Mouse (Mus musculus): ENCODE results near the gene Id3.

The Id3 gene

DNA sequence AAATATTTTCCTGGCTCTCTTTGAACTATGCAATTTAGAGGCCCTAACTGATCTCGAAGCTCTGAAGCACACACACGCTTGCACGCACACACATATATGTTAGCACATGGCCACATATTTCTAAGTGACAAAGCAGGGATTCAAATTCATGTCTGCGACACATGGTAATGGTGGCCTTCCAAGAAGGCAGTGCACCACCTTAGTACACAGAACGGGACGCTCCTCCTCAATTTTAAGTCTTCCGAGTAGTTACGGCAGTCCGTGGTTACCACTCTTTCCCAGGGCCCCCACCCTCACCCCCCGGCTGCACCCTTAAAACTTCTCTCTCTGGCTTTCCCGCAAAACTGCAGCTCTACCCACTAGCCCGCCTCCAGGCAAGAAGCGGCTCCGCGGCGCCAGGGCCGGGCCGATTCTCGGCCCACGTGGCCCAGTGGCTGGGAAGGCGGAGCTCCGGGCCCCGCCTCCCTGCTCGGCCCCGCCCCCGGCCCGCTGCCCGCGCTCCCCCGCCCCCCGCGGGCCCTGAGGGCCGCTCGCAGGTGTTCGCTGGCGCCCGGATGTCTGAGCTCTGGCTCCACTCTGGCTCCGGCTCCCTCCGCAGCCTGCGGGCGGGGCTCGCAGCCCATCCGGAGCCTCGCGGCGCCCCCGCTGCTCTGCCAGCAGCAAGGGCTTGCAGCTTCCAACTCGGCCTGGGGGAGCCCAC, 4.3 kb downstream of the Id3 start:
- DNase-seq (ENCODE audit: low read depth, low spot score): no peak

DNA sequence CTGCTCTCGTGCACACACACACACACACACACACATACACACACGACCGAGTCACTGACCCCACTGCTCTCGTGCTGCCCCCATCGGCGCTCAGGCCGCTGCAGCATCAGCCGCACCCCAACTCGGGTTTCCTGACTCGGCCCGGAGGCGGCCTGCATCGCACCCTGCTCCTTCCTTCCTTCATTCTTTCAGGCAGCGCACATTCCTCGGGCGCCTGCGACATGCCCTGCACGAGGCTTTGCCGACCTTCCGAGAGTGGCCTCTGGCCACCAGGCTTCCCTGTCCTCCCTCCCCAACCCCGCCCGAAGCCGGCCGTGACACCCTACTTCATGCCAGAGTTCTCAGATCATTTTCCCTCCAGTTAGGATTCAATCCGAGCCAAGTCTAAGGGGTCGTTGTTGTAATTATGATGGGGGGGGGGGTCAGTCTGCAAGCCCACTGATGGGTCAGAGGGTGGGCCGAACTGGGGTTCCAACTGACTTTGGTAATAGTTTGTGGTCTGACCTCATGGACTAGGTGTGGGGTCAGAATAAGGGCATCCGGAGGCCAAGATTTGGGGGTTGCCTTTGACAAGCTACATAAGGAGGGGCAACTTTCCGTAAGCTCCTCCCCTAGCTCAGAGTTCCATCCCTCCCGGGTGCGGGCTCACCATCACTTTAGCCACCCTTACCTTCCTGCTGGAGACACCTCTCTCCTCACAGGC, 5.2 kb downstream of the Id3 start:
- DNase-seq (ENCODE audit: low read depth, low spot score): no peak

DNA sequence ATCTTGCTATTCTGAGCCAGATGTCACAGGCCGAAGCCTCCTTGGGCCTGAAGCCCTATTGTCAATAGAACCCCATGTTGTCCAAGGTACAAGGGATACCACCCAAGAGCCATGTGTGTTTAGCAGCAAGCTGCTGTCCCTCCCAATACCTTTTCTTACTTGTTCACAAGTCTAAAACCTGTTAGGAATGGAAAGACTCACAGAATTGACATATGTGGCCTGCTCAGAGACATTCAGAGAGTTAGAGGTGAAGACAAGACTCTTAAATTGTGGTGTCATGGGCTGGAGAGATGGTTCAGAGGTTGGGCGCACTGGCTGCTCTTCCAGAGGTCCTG, 5.7 kb downstream of the Id3 start:
- DNase-seq (ENCODE audit: low read depth, low spot score): no peak

DNA sequence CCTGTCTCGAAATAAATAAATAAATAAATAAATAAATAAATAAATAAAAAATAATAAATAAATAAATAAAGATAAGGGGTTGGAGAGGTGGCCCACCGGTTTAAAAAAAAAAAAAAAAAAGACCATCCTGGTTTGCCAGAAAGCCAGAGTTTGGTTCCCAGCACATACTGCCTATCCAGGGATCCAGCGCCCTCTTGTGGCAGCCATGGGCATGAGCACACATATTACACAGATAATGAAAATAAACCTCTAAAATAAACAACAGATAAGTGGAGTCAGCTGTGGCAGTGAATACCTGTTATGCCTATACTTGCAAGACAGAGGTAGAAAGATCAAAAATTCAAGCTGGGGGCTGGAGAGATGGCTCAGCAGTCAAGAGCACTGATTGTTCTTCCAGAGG, 6.4 kb downstream of the Id3 start:
- no peak for DNase-seq (ENCODE audit: low read depth, low spot score)

DNA sequence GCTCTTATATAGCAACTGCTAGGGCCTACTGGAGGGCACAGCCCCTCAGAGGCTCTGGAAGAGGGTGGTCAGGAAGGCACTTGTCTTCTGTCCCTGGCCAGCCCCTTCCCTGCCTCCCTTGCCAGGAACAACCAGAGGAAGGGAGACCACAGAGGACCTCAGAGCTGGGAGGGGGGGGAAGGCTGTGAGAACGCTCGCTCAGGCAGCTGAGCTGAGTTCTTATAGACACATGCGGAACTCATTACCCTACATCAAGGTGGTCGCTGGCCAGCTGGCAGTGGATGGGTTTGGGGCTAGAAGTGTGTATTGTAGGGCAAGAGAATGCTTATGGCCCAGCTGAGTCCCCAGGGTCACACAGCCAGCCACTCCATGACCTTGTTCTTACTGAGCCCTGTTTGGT, 7.3 kb downstream of the Id3 start:
- no peak for DNase-seq (ENCODE audit: low read depth, low spot score)

DNA sequence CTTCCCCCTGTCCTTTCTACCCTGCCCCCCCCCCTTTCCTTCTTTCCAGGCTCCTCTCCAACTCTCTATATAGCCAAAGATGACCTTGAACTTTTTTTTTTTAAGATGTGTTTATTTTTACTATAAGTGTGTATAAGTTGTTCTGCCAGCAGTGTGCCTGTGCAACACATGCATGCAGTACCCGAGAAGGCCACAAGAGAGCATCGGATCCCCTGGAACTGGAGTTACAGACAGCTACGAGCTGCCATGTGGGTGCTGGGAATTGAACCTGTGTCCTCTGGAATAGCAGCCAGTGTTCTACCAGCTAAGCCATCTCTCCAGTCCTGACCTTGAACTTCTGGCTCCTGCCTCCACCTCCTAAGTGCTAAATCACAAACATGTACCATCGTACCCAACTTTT, 9.5 kb downstream of the Id3 start:
- no peak for DNase-seq (ENCODE audit: low read depth, low spot score)

DNA sequence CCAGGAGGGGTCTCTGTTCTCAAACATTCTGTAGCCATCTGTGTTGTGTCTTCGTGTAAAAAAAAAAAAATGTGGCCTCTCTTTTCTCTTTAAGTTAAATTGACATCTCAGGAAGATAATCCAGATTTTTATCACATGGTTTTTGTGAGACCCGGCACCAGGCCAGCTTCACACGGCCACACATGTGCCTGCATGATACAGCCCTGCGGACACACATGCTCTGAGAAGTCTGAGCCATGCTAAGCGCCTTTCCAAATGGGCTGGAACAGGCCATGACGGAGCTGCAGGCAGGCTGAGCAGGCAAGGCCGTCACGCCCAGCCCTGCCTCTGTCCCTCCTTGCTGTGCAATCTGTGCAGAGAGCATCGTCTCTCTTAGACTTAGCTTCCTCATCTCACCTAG, 11.2 kb downstream of the Id3 start:
- DNase-seq (ENCODE audit: low read depth, low spot score): no peak

DNA sequence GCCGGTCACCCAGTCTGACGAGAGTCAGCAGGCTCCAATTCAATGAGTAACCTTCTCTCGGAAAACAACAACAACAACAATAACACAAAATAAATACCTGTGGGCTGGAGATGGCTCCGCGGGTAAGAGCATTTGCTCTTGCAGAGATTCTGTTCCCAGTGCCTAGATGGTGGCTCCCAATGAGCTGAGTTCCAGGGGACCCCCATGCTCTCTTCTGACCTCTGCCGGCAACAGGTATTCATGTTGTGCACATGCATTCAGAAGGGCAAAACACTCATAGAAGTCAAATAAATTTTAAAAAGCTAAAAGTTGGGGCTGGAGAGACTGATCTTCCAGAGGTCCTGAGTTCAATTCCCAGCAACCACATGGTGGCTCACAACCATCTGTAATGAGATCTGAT, 15.2 kb downstream of the Id3 start:
- DNase-seq (ENCODE audit: low read depth, low spot score): no peak

DNA sequence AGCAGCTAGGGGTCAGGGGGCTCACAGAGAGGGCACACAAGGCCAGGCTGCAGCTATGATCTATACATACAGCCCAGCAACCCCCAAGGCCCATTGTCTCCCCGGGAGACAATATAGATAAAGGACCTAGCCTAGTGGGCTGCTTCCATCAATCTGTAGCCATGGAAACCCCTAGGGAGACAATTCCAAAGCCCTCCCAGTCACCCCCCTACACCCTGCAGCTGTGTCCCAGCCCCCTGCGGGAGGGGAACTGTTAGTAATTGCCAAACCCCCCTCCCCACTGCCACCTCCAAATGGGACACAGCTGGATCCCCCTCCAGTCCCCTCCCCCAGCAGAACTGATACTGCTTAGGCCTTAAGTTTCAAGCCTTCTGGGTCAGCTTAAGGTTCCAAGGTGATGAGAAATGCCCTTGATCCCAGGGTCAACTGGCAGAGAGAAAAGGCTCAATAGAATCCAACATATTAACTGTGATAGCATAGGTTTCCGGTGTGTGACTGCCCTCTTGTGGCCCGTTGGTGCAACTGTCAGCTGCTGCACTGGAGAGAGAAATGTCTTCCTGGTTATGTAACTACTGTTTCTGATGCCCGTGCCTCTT, 16.6 kb downstream of the Id3 start:
- peak; percentile 60 for DNase-seq (ENCODE audit: low read depth, low spot score)

DNA sequence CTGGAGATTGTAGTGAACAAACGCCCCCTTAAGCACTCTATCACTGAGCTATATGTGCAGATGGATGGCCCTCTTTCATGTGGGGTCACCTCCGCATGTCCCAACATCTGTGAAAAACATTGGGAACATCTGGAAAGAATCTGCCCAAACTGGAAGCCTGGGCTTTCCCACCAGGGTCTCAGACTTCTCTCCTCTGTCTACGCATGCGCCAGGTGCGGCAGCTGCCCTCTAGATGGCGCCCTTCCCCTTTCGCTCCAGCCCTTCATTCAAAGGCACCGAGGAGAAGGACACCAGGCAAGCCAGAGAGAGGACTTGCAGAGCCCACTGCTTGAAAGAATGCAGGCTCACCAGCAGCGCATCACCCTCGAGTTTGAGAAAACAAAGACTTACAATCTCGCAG, 20.2 kb downstream of the Id3 start:
- DNase-seq (ENCODE audit: low read depth, low spot score): no peak

DNA sequence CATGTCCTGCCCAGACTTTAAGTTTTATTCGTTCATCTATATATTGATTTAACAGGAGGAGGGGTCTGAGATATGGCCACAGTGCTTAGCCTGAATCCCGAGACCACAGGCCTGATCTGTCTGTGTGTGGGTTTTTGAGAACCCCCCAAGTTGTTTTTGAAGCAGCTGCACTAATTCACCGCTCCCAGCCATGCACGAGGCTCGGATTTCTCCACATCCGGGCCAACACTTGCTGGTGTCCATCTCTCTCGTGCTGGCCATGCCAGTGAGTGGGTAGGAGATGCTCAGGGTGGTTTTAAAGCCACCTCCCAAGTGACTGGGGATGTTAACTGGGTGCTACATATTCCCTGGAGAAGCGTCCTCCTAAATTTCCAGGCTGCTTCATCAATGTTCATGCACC, 21.7 kb downstream of the Id3 start:
- no peak for DNase-seq (ENCODE audit: low read depth, low spot score)

DNA sequence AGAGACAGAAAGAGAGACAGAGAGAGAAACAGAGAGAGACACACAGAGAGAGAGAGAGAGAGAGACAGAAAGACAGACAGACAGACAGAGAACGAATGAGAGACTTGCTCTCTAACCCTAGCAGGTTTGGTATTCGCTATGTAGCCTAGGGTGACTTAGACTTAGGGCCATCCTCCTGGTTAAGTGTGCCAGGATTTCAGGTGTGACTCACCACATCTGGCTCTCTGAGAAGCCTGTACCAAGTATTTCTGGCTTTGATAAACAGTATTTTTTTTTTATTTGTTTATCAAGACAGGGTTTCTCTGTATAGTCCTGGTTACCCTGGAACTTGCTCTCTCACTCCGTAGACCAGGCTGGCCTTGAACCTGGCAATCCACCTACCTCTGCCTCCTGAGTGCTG, 24.4 kb downstream of the Id3 start:
- DNase-seq (ENCODE audit: low read depth, low spot score): no peak

DNA sequence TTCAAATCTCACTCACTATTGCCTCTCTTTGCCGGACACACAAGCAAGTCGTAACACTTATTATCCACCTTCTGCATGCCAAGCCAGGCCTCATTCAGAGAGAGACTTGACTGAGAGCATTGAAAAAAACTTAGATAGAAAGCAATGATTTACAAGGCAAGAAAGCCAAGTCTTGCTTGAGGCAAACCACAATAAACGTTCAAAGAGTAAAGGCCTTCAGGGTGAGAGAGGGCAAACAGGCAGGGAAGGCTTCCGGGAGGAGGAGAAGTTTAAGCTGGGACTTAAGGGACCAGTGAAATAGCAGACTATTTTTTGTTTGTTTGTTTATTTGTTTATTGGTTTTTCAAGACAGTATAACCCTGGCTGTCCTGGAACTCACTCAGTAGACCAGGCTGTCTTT, 27.1 kb downstream of the Id3 start:
- DNase-seq (ENCODE audit: low read depth, low spot score): no peak

DNA sequence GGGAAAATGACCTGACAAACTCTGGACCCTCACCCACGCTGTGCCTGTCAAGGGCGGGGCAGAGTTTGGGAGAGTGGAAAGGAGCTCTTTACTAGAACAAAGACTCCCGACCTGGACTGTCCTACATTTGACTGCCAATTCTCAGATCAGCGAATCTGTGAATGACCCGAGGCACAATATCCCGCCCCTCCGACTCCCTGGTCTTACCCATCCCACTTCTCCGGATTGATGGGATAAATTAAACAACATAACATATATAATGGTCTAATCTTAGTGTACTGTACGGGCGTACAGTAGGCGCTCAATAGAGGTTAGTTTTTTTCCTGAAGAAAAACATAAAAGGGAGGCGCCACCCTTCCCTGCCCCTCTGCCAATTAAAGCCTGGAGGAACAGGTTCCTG, 28.2 kb downstream of the Id3 start:
- no peak for DNase-seq (ENCODE audit: low read depth, low spot score)

DNA sequence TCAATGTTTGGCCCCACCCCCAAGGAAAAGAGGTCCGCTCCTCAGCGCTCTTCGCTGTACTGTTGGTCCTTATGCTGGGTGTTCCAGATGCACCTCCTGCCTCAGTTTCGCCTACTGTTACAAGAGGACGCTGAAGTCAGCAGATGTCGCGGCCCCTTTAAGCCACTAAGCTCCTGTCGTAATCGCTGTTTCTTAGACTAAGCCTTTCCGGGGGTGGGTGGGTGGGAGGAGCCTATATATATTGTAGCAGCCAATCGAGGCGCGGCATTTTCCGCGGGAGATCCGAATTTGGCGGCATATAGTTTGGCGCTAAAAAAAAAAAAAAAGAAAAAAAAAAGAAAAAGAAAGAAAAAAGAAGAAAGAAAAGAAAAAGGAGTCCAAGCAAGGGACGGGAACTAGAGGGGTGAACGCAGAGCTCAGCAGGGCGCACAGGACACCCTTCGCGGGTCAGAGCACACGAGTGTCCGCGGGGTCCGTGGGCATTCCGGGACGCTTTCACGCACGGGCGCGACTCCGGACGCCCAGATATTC, 28.8 kb downstream of the Id3 start, which contains the start of gene E2f2:
E2f2 (plus strand) TSS at position 384 of the 531 bp plus-strand sequence.
- DNase-seq (ENCODE audit: low read depth, low spot score): peak; percentile 39

DNA sequence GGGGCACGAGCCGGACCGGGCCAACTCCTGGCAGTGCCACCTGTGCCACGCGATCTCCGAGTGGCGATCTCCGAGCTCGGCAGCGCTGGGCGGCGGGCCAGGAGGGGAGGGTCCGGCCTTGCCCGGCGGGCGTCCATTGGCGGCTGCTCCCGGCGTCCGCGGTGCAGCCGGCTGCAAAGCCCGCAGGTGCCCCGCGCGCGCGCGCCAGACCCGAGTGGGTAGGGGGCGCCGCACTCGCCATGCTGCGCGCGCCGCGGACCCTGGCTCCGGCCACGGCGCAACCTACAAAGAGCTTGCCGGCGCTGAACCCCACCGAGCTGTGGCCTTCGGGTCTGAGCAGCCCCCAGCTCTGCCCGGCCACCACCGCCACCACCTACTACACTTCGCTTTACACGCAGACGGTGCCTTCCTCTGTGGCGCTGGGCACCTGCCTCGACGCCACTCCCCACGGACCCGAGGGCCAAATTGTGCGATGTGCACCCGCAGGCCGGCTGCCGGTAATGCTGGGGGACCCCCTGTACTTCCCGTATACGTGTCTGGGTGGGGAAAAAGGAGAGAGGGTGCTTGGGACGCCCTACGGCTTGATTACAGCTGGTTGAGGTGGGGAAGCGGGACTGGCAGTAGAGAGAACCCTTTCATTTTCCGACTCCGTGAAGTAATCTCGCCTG, 29.4 kb downstream of the Id3 start:
- DNase-seq (ENCODE audit: low read depth, low spot score): no peak

DNA sequence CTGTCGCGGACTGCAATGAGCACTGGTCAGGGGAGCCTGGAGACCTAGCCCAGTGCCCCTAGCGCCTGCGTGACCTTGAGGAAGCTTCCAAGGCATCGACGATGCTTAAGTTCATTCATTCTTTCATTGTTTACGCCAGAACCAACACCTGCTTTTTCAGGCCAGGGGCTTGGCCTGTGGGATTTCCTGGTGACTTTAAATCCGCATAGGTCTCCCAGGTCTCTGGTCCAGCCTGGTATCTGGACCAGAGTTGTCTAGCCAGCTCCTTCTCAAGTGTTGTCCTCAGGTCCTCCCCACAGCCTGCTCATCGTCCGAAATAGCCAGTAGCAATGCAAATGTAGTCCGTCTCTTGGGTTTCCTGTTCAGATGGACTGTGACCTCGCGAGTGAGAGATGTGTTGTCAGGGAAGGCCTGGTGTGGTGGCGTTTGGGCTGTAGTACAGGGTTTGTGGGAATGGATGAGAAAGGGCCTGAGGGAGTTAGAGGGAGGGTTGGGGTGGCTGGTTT, 30.0 kb downstream of the Id3 start:
- no peak for DNase-seq (ENCODE audit: low read depth, low spot score)

DNA sequence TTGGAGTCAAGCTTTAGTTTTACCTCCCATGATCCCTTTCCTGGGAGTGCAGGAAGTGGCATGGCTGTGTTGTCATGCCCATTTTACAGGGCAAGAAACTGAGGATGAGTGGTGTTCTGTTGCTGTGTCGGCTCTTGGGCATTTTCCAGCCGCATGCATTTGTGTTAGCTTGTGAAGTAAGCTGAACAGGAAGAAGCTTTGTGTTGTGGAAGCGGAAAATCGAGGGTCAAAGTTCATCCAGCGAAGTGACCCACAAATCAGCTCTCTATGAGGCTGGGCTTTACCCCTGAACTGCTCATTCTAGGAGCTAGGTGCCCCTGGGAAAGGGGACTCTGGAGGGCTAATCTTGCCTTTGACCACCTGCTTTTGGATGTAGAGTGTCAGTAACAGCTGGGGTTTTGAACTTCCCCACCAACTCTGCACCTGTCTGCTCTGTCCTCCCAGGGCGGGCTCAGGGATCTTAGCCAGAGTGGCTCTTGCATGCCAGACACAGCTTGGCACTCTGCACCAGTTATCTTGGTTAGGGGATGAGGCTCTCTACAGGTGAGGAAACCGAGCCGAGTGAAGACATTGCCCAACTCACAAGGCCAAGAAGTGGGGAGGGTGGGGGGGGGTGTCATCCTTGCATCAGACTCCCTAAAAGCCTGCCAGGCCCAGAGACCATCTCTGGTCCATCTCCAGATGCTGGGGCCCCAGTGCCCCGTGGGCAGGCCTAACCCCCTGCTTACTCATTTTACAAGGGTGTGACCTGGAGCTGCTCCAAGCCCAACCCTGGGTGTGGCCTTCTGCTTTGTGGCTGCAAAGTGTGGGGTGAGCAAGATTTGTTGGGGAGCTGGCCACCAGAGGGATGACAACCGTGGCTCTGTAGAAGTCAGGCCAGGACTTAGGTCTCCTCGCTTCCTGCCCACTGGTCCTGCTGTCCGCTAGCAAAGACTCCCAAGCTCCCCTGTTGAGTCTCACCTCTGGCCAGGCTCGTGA, 31.2 kb downstream of the Id3 start:
- no peak for DNase-seq (ENCODE audit: low read depth, low spot score)

DNA sequence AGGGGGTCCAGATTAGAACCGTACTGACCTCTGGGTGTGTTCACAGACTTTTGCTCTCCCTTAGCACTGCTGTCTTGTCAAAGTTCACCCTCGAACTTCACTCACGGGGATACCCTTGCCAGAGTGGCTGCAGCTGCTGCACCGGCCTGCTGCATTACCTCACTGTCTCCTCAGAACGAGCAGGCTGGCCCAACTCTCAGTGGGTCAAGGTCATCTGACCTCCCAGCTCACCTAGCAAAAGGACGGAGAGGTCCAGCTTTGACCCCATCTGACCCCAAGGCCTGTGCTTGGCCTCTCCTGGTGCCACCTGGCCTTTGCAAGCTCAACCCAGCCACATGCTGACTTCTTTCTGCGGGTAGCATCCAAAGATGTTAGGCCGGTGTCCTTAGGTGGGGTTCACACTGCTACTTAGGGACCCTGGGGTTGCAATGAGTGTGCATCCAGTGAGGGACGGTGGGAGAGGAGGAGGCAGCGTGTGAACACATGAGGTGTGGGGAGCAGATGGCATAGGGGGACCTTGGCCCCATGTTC, 32.8 kb downstream of the Id3 start:
- DNase-seq (ENCODE audit: low read depth, low spot score): no peak

DNA sequence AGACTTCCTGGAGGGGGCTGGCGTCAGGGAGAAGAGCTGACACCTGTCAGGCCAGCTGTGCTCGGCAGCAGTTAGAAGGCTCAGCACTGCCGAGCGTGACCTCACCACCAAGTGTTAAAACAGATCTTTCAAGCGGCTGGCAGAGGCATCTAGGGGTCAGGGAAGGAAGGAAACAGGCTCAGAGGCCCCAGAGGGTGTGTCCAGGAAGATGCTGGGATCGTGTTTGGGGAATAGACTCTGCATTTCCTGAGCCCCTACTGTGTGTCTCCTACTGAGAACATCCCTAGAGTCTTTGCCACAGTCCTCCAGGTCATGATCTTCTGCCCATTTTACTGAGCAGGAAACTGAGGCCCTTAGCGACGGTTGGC, 33.9 kb downstream of the Id3 start:
- no peak for DNase-seq (ENCODE audit: low read depth, low spot score)

Data from brain, embryonic 18.5 days (tissue).